Mouse (Mus musculus) forebrain, embryonic 14.5 days (tissue): ENCODE data around the gene Card19. TPM values are rescaled to one million over a fixed set of nuclear protein-coding genes. Genes with fewer than 3 reads are reported as not detected.

Source experiments
- ATAC-seq: fragments of 200-750 bp; cut with Nextera tagmentation; 2 replicates; pipeline ENCODE4 v1.8.0; 2017; ENCODE audit warnings: mild to moderate bottlenecking, moderate library complexity
- DNase-seq: peaks from one replicate; pipeline ENCODE4 v3.0.0-alpha.2; 2015; ENCODE audit warnings: low spot score
- H3K27ac ChIP-seq: fragments of 300-500 bp; sonication (generic); 2 replicates; pipeline ENCODE4 v1.5.1; 2014; ENCODE audit warnings: low read depth, mild to moderate bottlenecking, control low read depth, low read length, moderate library complexity
- H3K27me3 ChIP-seq: fragments of 300-500 bp; sonication (generic); replicated peaks from 2 replicates; pipeline ENCODE4 v1.6.1; 2014; ENCODE audit warnings: low read length, control low read depth, mixed read lengths; ENCODE audit not compliant: control insufficient read depth, insufficient read depth
- H3K36me3 ChIP-seq: fragments of 300-500 bp; sonication (generic); 2 replicates; pipeline ENCODE4 v1.6.1; 2014; ENCODE audit warnings: low read length, control low read depth; ENCODE audit not compliant: control insufficient read depth, insufficient read depth
- H3K4me1 ChIP-seq: fragments of 300-500 bp; sonication (generic); 2 replicates; pipeline ENCODE4 v1.6.1; 2014; ENCODE audit warnings: antibody characterized with exemption, low read length, control low read depth; ENCODE audit not compliant: control insufficient read depth, insufficient read depth
- H3K4me2 ChIP-seq: fragments of 300-500 bp; sonication (generic); 2 replicates; pipeline ENCODE4 v1.6.1; 2014; ENCODE audit warnings: mild to moderate bottlenecking, control low read depth, low read length
- H3K4me3 ChIP-seq: fragments of 300-500 bp; sonication (generic); 2 replicates; pipeline ENCODE4 v1.5.1; 2014; ENCODE audit warnings: low read depth, low read length, control low read depth
- H3K9ac ChIP-seq: fragments of 300-500 bp; sonication (generic); 2 replicates; pipeline ENCODE4 v1.6.1; 2014; ENCODE audit warnings: mild to moderate bottlenecking, low read length, control low read depth, moderate library complexity
- H3K9me3 ChIP-seq: fragments of 300-500 bp; sonication (generic); replicated peaks from 2 replicates; pipeline ENCODE4 v1.6.1; 2016; ENCODE audit warnings: low read length, control low read depth, mixed read lengths; ENCODE audit not compliant: control insufficient read depth
- WGBS: fragments of 180-500 bp; shearing (Covaris S2); extraction: QIAGEN DNeasy Blood & Tissue Kit; methylation state at CpG from one replicate; pipeline ENCODE4 v1.1.7; 2014; 5-methylcytosine and 5-hydroxymethylcytosine counted together
- polyA plus RNA-seq: library from polyadenylated mRNA; unstranded; fragments of >200 nt; fragmentation: Nextera tagmentation; extraction: Ambion mirVana; gene quantifications from 2 replicates; pipeline ENCODE4 v1.2.1, GENCODE M21; 2014

Card19 gene
- polyA plus RNA-seq, 1 experiment from 2014 or later = 23.8 TPM

GRCm38 (mm10) chr13:49161236-49161635, 54.6 kb downstream of the Card19 start:
- no peak for DNase-seq
- H3K4me2 ChIP-seq = no peak overlapping the region
- H3K9me3 ChIP-seq = no peaks in the 10 kb centered on the region
- H3K36me3 ChIP-seq = no peaks in the 10 kb centered on the region
- no peaks in the 10 kb centered on the region for H3K4me1 ChIP-seq
- no peaks in the 10 kb centered on the region for H3K27me3 ChIP-seq
- no peak overlapping the region for H3K9ac ChIP-seq
- ATAC-seq = no peak
- H3K27ac ChIP-seq = no peak overlapping the region
- WGBS = 72% methylated on average over 2 of the region's 2 CpGs
- no peak overlapping the region for H3K4me3 ChIP-seq

DNA sequence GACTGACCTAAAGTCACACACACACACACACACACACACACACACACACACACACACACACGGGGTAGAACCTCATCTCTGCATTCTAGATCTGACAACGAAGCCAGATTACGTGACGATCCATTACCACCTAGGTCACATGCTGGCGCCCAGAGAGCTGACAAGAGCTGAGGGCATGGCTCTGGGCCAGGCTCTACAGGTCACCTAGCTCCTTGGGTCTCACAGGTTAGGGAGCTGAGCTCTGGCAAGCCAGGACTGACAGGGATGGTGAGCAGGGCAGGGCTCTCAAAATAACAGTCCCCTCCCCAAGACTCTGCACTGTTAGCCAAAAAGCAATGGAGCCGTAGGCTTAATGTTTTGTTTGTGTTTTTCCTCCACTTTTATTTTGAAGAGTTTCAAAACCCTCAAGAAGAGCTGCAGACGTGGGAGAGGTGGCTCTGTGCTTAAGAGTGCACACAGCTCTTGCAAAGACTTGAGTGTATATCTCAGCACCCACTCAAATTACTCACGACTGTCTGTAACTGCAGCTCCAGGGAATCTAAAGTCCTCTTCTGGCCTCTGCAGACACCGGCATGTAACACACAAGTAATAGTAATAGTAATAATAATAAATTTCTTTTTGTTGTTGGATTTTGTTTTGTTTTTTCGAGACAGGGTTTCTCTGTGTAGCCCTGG, 57.7 kb downstream of the Card19 start:
- H3K4me2 ChIP-seq = no peak overlapping the region
- H3K27ac ChIP-seq = no peak overlapping the region
- 76% methylated on average over 10 of the region's 10 CpGs for WGBS
- no peak overlapping the region for H3K4me3 ChIP-seq
- DNase-seq (no peak), ATAC-seq (no peak)
- no peak overlapping the region for H3K9ac ChIP-seq
- no peaks in the 10 kb centered on the region for H3K9me3 ChIP-seq
- no peaks in the 10 kb centered on the region for H3K4me1 ChIP-seq
- no peaks in the 10 kb centered on the region for H3K27me3 ChIP-seq
- no peaks in the 10 kb centered on the region for H3K36me3 ChIP-seq

GRCm38 (mm10) chr13:49156645-49157044, 59.2 kb downstream of the Card19 start:
- no peaks in the 10 kb centered on the region for H3K27me3 ChIP-seq
- ATAC-seq = no peak
- no peak overlapping the region for H3K9ac ChIP-seq
- no peak overlapping the region for H3K4me3 ChIP-seq
- H3K27ac ChIP-seq = no peak overlapping the region
- no peak for DNase-seq
- no peaks in the 10 kb centered on the region for H3K9me3 ChIP-seq
- H3K4me2 ChIP-seq = no peak overlapping the region
- 84% methylated on average over 4 of the region's 4 CpGs for WGBS
- H3K36me3 ChIP-seq = no peaks in the 10 kb centered on the region
- no peaks in the 10 kb centered on the region for H3K4me1 ChIP-seq

GRCm38 (mm10) chr13:49154621-49155020, 61.2 kb downstream of the Card19 start:
- Histone ChIP-seq H3K27me3 (no peaks in the 10 kb centered on the region), H3K4me2 (no peak overlapping the region), H3K9ac (no peak overlapping the region), H3K9me3 (no peaks in the 10 kb centered on the region), H3K36me3 (no peaks in the 10 kb centered on the region), H3K4me1 (no peaks in the 10 kb centered on the region), H3K27ac (no peak overlapping the region), H3K4me3 (no peak overlapping the region)
- no peak for DNase-seq
- WGBS = 58% methylated on average over 7 of the region's 7 CpGs
- no peak for ATAC-seq

- Histone ChIP-seq H3K27me3 (no peaks in the 10 kb centered on the region), H3K4me2 (no peak overlapping the region), H3K9me3 (no peaks in the 10 kb centered on the region), H3K27ac (no peak overlapping the region), H3K4me1 (no peaks in the 10 kb centered on the region), H3K9ac (no peak overlapping the region), H3K36me3 (no peaks in the 10 kb centered on the region), H3K4me3 (no peak overlapping the region)
- no peak for DNase-seq
- no peak for ATAC-seq
- 81% methylated on average over 10 of the region's 10 CpGs for WGBS
Measured at GRCm38 (mm10) chr13:49154028-49154427, 61.8 kb downstream of the Card19 start.

Other genes with a start within 250 kb of the Card19 start
- gene Fam120a, start 248.0 kb downstream of the Card19 start, polyA plus RNA-seq = 17.8 and 18.7 TPM in 2 replicates
- gene Wnk2, start 68.0 kb downstream of the Card19 start, polyA plus RNA-seq = 14.9 and 17.8 TPM in 2 replicates
- gene Ninj1, start 28.6 kb downstream of the Card19 start, polyA plus RNA-seq = 26.3 and 30.0 TPM in 2 replicates
- 0.82 and 1.4 TPM in 2 replicates for gene Susd3, start 32.7 kb upstream of the Card19 start, polyA plus RNA-seq
- 2.8 and 3.4 TPM in 2 replicates for gene Fgd3, start 104.3 kb upstream of the Card19 start, polyA plus RNA-seq
- gene Bicd2, start 125.5 kb upstream of the Card19 start, polyA plus RNA-seq = 19.2 and 25.2 TPM in 2 replicates
- 12.6 and 16.5 TPM in 2 replicates for gene Ippk, start 205.2 kb upstream of the Card19 start, polyA plus RNA-seq